Comparison of ENCODE assay signal across 8 mouse cellular contexts in the genomic region with DNA sequence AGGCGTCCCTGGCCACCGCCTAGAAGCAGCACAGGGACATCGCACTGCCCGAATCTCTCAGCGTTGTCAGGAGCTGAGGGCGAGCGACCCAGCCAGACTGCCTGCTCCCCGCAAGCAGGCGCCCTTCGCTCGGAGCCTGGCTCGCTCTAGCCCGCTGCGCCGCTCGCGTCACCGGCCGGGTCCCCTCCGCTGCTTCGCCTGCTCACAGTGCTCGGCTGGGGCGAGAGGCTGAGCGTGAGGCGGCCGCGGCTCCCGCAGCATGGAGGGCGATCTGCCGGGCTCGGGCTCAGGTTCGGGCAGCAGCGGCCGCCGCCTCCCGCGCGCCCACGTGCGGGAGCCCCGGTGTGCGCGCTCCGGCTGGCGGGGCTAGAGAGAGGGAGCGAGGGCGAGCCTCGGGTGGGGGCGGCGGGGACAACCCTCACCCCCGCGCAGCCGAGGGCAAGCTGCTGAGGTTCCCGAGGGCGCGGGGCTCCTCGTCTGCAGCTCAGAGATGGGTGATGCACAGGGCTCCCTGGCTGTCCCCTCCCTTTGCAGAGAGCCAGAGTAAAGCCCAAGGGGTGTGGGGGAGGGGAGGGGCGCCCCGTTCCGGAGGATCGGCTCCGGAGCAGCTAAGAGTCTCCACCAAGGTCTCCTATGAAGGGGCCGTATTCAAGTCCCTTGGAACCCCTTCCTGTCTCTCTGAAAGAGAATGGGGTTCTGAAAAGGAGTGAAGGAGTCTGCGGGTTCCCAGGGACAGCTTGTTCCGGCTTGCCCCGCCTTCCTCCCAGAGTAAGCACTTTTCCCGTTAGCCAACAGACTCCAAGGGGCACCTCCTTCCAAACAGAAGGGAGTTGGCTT. TPM values are rescaled to one million over a fixed set of nuclear protein-coding genes. Genes with fewer than 3 reads are reported as not detected.
DNase-seq lines count a peak whose midpoint lies in the region; ATAC-seq and TF ChIP-seq lines count a peak whose summit lies in the region.

A gene (minus strand): TSS at position 273 of the 837 bp plus-strand sequence.

- peak within 1 kb of the TSS; percentile 23 for H3K9ac ChIP-seq in embryonic facial prominence, embryonic 15.5 days
- H3K9ac ChIP-seq in liver, embryonic 11.5 days (ENCODE audit: low read depth, low read length) = peak within 1 kb of the TSS; percentile 40; the same call in 1 of the 2 replicates

- peak within 1 kb of the TSS; percentile 80 for H3K4me2 ChIP-seq in embryonic facial prominence, embryonic 15.5 days (replicated peaks)
- H3K4me2 ChIP-seq in liver, embryonic 11.5 days = peak within 1 kb of the TSS; percentile 72

- peak; percentile 2 for DNase-seq in kidney, adult 2 months
- no peak for DNase-seq in kidney, adult 11 months
- peak; percentile 5 to 10 for DNase-seq in heart, adult 9 months (ENCODE audit: low spot score in 2 of 2)
- peak; percentile 28 for DNase-seq in kidney, postnatal 14 days
- peak; percentile 52 for DNase-seq in liver, embryonic 11.5 days (ENCODE audit: low spot score)
- DNase-seq in ovary, postnatal 14 days (ENCODE audit: low spot score) = peak; percentile 18
- no peak for DNase-seq in MN1 (ENCODE audit: low spot score)

- H3K36me3 ChIP-seq in kidney, adult 2 months (ENCODE audit: control insufficient read depth, insufficient read depth, low read length) = no peaks in the 10 kb centered on the region
- H3K36me3 ChIP-seq in embryonic facial prominence, embryonic 15.5 days = no peaks in the 10 kb centered on the region
- no peaks in the 10 kb centered on the region for H3K36me3 ChIP-seq in liver, embryonic 11.5 days (ENCODE audit: control insufficient read depth, insufficient read depth, low read length)

- peak within 1 kb of the TSS; percentile 3 for H3K4me3 ChIP-seq in kidney, adult 2 months (ENCODE audit: insufficient read depth, low read depth, low read length)
- H3K4me3 ChIP-seq in embryonic facial prominence, embryonic 15.5 days (replicated peaks) = peak within 1 kb of the TSS; percentile 54
- peak within 1 kb of the TSS; percentile 56 for H3K4me3 ChIP-seq in liver, embryonic 11.5 days (ENCODE audit: low read depth, low read length)

- TF ChIP-seq POLR2A in kidney, adult 2 months (IDR thresholded peaks at IDR 0.05; ENCODE audit: low read depth, low read length) = no peak

- H3K27ac ChIP-seq in kidney, adult 2 months (ENCODE audit: insufficient read depth, low read depth, low read length) = no peak within 1 kb of the TSS
- no peak within 1 kb of the TSS; the same call in 1 of the 2 replicates for H3K27ac ChIP-seq in embryonic facial prominence, embryonic 15.5 days (replicated peaks)
- no peak within 1 kb of the TSS for H3K27ac ChIP-seq in liver, embryonic 11.5 days (ENCODE audit: low read depth, low read length)

- no peaks in the 10 kb centered on the region for H3K9me3 ChIP-seq in embryonic facial prominence, embryonic 15.5 days (replicated peaks)
- no peaks in the 10 kb centered on the region for H3K9me3 ChIP-seq in liver, embryonic 11.5 days (ENCODE audit: control insufficient read depth, low read length)

- no peak for TF ChIP-seq CTCF in kidney, adult 2 months (conservative IDR thresholded peaks at IDR 0.05; ENCODE audit: insufficient read depth, insufficient read length, low read depth, low read length)

- H3K4me1 ChIP-seq in kidney, adult 2 months (ENCODE audit: control insufficient read depth, insufficient read depth, low read length) = no peaks in the 10 kb centered on the region
- H3K4me1 ChIP-seq in embryonic facial prominence, embryonic 15.5 days = peaks cover 12% of the 10 kb centered on the region; the same call in 1 of the 2 replicates
- no peaks in the 10 kb centered on the region for H3K4me1 ChIP-seq in liver, embryonic 11.5 days (replicated peaks; ENCODE audit: control insufficient read depth, insufficient read depth, low read length)

- peaks cover 2% of the 10 kb centered on the region for H3K27me3 ChIP-seq in kidney, adult 2 months (replicated peaks; ENCODE audit: control insufficient read depth, insufficient read depth, low read length)
- H3K27me3 ChIP-seq in embryonic facial prominence, embryonic 15.5 days = peaks cover 47% of the 10 kb centered on the region
- H3K27me3 ChIP-seq in liver, embryonic 11.5 days (replicated peaks; ENCODE audit: control insufficient read depth, insufficient read depth, low read length) = peaks cover 29% of the 10 kb centered on the region

- 2% methylated on average over 67 of the region's 67 CpGs for WGBS in kidney, adult 2 months
- WGBS in embryonic facial prominence, embryonic 15.5 days = under 1% methylated on average over 67 of the region's 67 CpGs
- WGBS in liver, embryonic 11.5 days = 1% methylated on average over 61 of the region's 67 CpGs

- ATAC-seq in embryonic facial prominence, embryonic 15.5 days (ENCODE audit: insufficient number of reproducible peaks, low FRiP score, low TSS enrichment, low read depth) = peak; percentile 64; the same call in 1 of the 2 replicates
- ATAC-seq in liver, embryonic 11.5 days (replicated peaks; ENCODE audit: low FRiP score) = peak; percentile 65

RNA-seq across cellular contexts. Expression of the gene that starts here (rescaled TPM):
- polyA plus RNA-seq in kidney, adult 2 months (2012; rRNA removed) = 0.46 and 0.74 TPM in 2 replicates
- 8.7 and 9.3 TPM in 2 replicates for polyA plus RNA-seq in embryonic facial prominence, embryonic 15.5 days (2015; fragmentation: Nextera tagmentation; extraction: Ambion mirVana)
- polyA plus RNA-seq in liver, embryonic 11.5 days (2014; fragmentation: Nextera tagmentation; extraction: Ambion mirVana) = 0.99 and 1.5 TPM in 2 replicates

Comparison
In these comparisons a context has a peak if more than half of its experiments do, and no peak if none do; other contexts are left out.
1. DNase-seq: peak in heart, adult 9 months (2 of 2), kidney, postnatal 14 days (single experiment), liver, embryonic 11.5 days (single experiment) and ovary, postnatal 14 days (single experiment); none in kidney, adult 11 months (single experiment) and MN1 (single experiment).
2. Peak in DNase-seq and H3K4me3 ChIP-seq in kidney, adult 2 months; RNA of the gene not detected or under 1 TPM.
3. H3K4me3 ChIP-seq: peak in every context shown above with its lines; median percentile 56 in liver, embryonic 11.5 days; 54 in embryonic facial prominence, embryonic 15.5 days; 3 in kidney, adult 2 months.